Mouse (Mus musculus) adrenal gland, postnatal 4 days (tissue): Measurements from ENCODE around the gene Cenpi. TPM values are rescaled to one million over a fixed set of nuclear protein-coding genes. Genes with fewer than 3 reads are reported as not detected.

Experiments used
- DNase-seq, 2 experiments: peaks; one replicate each; pipeline ENCODE4 v3.0.0; 2021 to 2022; ENCODE audit warnings: low spot score in 2 of 2, mixed read lengths in 2 of 2
- total RNA-seq, 2 experiments: library from RNA; stranded (reverse); gene quantifications; 2 replicates each; pipeline ENCODE4 v1.2.3; 2021

Cenpi gene
- total RNA-seq, 2 experiments from 2014 or later = 9.2 to 10.3 TPM

- no peak for DNase-seq
These were observed 51.5 kb downstream of the Cenpi start for GRCm38 (mm10) chrX:134359336-134359735.

- DNase-seq = no peak
These were observed 54.3 kb downstream of the Cenpi start for GRCm38 (mm10) chrX:134362156-134362555.

GRCm38 (mm10) chrX:134365421-134365820, 57.5 kb downstream of the Cenpi start:
- DNase-seq = no peak

GRCm38 (mm10) chrX:134366547-134366946, 58.7 kb downstream of the Cenpi start:
- no peak for DNase-seq

GRCm38 (mm10) chrX:134371279-134371678, 63.4 kb downstream of the Cenpi start:
- DNase-seq = no peak

GRCm38 (mm10) chrX:134374190-134374589, 66.3 kb downstream of the Cenpi start:
- no peak for DNase-seq

GRCm38 (mm10) chrX:134384896-134385295, 77.0 kb downstream of the Cenpi start:
- no peak for DNase-seq

GRCm38 (mm10) chrX:134398972-134399371, 91.1 kb downstream of the Cenpi start:
- DNase-seq = no peak

- DNase-seq = no peak
These were observed 96.1 kb downstream of the Cenpi start, which contains the start of gene Drp2 for GRCm38 (mm10) chrX:134403863-134404583. Gene Drp2 (plus strand): TSS chrX:134404551.

GRCm38 (mm10) chrX:134404584-134404955, 96.7 kb downstream of the Cenpi start:
- DNase-seq = no peak

- no peak for DNase-seq
These were observed 101.5 kb downstream of the Cenpi start for GRCm38 (mm10) chrX:134409354-134409900.

- no peak for DNase-seq
These were observed 104.2 kb downstream of the Cenpi start for GRCm38 (mm10) chrX:134412096-134412495.

Other genes starting within 250 kb of the Cenpi start
- 10 to 100 TPM; 45.2 to 49.4 TPM for gene Cstf2, start 248.9 kb upstream of the Cenpi start, total RNA-seq
- gene Xkrx, start 146.0 kb upstream of the Cenpi start, total RNA-seq = 1 to 10 TPM; 2.1 to 2.7 TPM
- gene Arl13a, start 120.6 kb upstream of the Cenpi start, total RNA-seq = not detected
- gene Nox1, start 86.1 kb upstream of the Cenpi start, total RNA-seq = 1 to 10 TPM in 1 of 2 experiments, under 1 TPM in 1; 0.82 to 1.6 TPM
- 10 to 100 TPM; 28.8 to 35.6 TPM for gene Trmt2b, start 31.1 kb upstream of the Cenpi start, total RNA-seq
- gene Tmem35a, start 12.9 kb upstream of the Cenpi start, total RNA-seq = 100 to 1,000 TPM; 117 to 155 TPM
- 1 to 10 TPM; 1.1 to 1.4 TPM for gene Drp2, start 96.5 kb downstream of the Cenpi start, total RNA-seq
- not detected for gene Taf7l, start 168.4 kb downstream of the Cenpi start, total RNA-seq
- 10 to 100 TPM; 42.1 to 47.1 TPM for gene Timm8a1, start 233.8 kb downstream of the Cenpi start, total RNA-seq